Mouse (Mus musculus) monocyte, adult 5-6 weeks (primary cell): Measurements from ENCODE around the gene Ppard. TPM values are rescaled to one million over a fixed set of nuclear protein-coding genes. Genes with fewer than 3 reads are reported as not detected.

Experiments
- ATAC-seq: fragments of 153-309, 156-312 bp; replicated peaks from 2 replicates; pipeline ENCODE4 v1.8.0; 2017; ENCODE audit warnings: mild to moderate bottlenecking; ENCODE audit not compliant: low TSS enrichment, insufficient number of reproducible peaks, severe bottlenecking, poor library complexity, low FRiP score
- total RNA-seq: library from RNA; stranded (forward); fragments of 200-1000, 200-491, 200-594 nt; gene quantifications from 3 replicates; pipeline ENCODE4 v1.2.3, GENCODE M21; 2017

Gene Ppard
- total RNA-seq, 1 experiment from 2014 or later = 4.7 TPM

GRCm38 (mm10) chr17:28347327-28347726 is 114.8 kb downstream of the Ppard start:
- ATAC-seq = no peak

GRCm38 (mm10) chr17:28348211-28348610 is 115.7 kb downstream of the Ppard start:
- ATAC-seq = no peak

GRCm38 (mm10) chr17:28349264-28349880 is 116.9 kb downstream of the Ppard start:
- ATAC-seq = no peak

- ATAC-seq = no peak
Measured at GRCm38 (mm10) chr17:28349901-28350465, 117.5 kb downstream of the Ppard start.

GRCm38 (mm10) chr17:28350466-28351352 is 118.2 kb downstream of the Ppard start, which contains the start of gene Tead3:
TSS of gene Tead3 (minus strand) at chr17:28350817.
- no peak for ATAC-seq

Other genes with a start within 250 kb of the Ppard start
- 1.6 to 2.7 TPM (median 2.3 TPM) in 3 replicates for gene Tcp11, start 152.1 kb upstream of the Ppard start, total RNA-seq
- gene Scube3, start 90.6 kb upstream of the Ppard start, total RNA-seq = under 0.01 TPM in 1 of 3 replicates, not detected in the others
- 1.3 to 6.9 TPM (median 5.1 TPM) in 3 replicates for gene Zfp523, start 55.6 kb upstream of the Ppard start, total RNA-seq
- 96.3 to 128 TPM (median 103 TPM) in 3 replicates for gene Def6, start 24.9 kb upstream of the Ppard start, total RNA-seq
- gene Fance, start 80.8 kb downstream of the Ppard start, total RNA-seq = 8.8 to 18.2 TPM (median 13.0 TPM) in 3 replicates
- 363 to 372 TPM (median 364 TPM) in 3 replicates for gene Rpl10a, start 95.8 kb downstream of the Ppard start, total RNA-seq
- not detected in 3 replicates for gene Tead3, start 118.1 kb downstream of the Ppard start, total RNA-seq
- not detected in 3 replicates for gene Tulp1, start 132.5 kb downstream of the Ppard start, total RNA-seq